Mouse (Mus musculus) MEL (cell line): ENCODE measurements around the gene Slc18a3.

ENCODE experiments used
- CHD1 ChIP-seq: IDR thresholded peaks from 2 replicates; pipeline ENCODE4 v1.6.1; 2012; ENCODE audit warnings: low read depth, mild to moderate bottlenecking, inconsistent platforms, low read length, improper control_type of control experiment
- CTCF ChIP-seq, 3 experiments: IDR thresholded peaks in 2 of 3; conservative IDR thresholded peaks in 1 of 3; 2 replicates each; pipeline ENCODE4 v1.5.1; 2011 to 2012; ENCODE audit warnings: low read length in 3 of 3, low read depth in 2 of 3, mild to moderate bottlenecking in 2 of 3, improper control_type of control experiment in 1 of 3, inconsistent platforms in 1 of 3, mixed read lengths in 1 of 3, moderate library complexity in 1 of 3; ENCODE audit not compliant: control insufficient read depth in 1 of 3, insufficient read depth in 1 of 3, poor library complexity in 1 of 3, severe bottlenecking in 1 of 3
- HCFC1 ChIP-seq: IDR thresholded peaks from 2 replicates; pipeline ENCODE4 v1.6.1; 2012; ENCODE audit warnings: low read depth, mild to moderate bottlenecking, inconsistent platforms, low read length, improper control_type of control experiment, moderate library complexity
- JUND ChIP-seq: IDR thresholded peaks from 2 replicates; pipeline ENCODE4 v1.6.1; 2011; ENCODE audit warnings: low read depth, mild to moderate bottlenecking, improper control_type of control experiment, low read length
- MAFK ChIP-seq: IDR thresholded peaks from 2 replicates; pipeline ENCODE4 v1.6.1; 2011; ENCODE audit warnings: low read depth, mild to moderate bottlenecking, low read length, improper control_type of control experiment, borderline replicate concordance
- MAX ChIP-seq: IDR thresholded peaks from 2 replicates; pipeline ENCODE4 v1.6.1; 2011; ENCODE audit warnings: low read length, improper control_type of control experiment
- MYC ChIP-seq: IDR thresholded peaks from 2 replicates; pipeline ENCODE4 v1.6.1; 2011; ENCODE audit warnings: low read depth, mild to moderate bottlenecking, low read length, improper control_type of control experiment, moderate library complexity
- NELFE ChIP-seq: IDR thresholded peaks from 2 replicates; pipeline ENCODE4 v1.6.1; 2011; ENCODE audit warnings: low read depth, low read length, improper control_type of control experiment
- POLR2A ChIP-seq, 2 experiments: IDR thresholded peaks; 2 replicates each; pipeline ENCODE4 v1.6.1; 2011 to 2012; ENCODE audit warnings: low read length in 2 of 2, mild to moderate bottlenecking in 2 of 2, control low read depth in 1 of 2, improper control_type of control experiment in 1 of 2, low read depth in 1 of 2, moderate library complexity in 1 of 2; ENCODE audit not compliant: control insufficient read depth in 1 of 2, insufficient read depth in 1 of 2, poor library complexity in 1 of 2
- RAD21 ChIP-seq: IDR thresholded peaks from 2 replicates; pipeline ENCODE4 v1.6.1; 2011; ENCODE audit warnings: mild to moderate bottlenecking, low read depth, low read length, improper control_type of control experiment
- TCF12 ChIP-seq: IDR thresholded peaks from 2 replicates; pipeline ENCODE4 v1.6.1; 2014; ENCODE audit warnings: low read depth, mild to moderate bottlenecking, inconsistent platforms, low read length, improper control_type of control experiment, moderate library complexity
- USF1 ChIP-seq: IDR thresholded peaks from 2 replicates; pipeline ENCODE4 v1.6.1; 2014; ENCODE audit warnings: low read depth, mild to moderate bottlenecking, inconsistent platforms, low read length, improper control_type of control experiment, moderate library complexity

DNA sequence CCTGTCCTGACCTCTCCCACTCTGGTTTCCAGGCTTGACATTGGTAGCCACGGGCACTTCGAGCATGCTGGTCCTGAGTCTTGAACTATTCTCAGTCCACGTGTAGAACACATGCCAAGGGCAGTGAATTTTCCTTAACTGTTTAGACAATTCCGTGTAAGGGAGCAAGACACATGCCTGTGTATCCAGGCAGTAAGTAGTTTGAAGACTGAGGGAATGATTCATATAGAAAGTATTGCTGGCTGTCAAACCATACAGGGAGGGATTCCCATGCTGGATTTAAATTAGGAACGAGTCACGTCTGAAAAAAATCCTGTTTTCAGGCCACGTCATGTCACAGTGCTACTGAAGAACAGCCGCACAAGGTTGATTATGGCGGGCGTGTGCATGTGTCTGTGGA is 41.7 kb upstream of the Slc18a3 start:
- TF ChIP-seq NELFE (no peak), MAFK (no peak), CTCF (IDR thresholded peaks at IDR 0.05 in 2 of 3, conservative IDR thresholded peaks at IDR 0.05 in 1 of 3; ENCODE audit: control insufficient read depth in 1 of 3, insufficient read depth in 1 of 3, low read depth in 2 of 3, low read length in 3 of 3, poor library complexity in 1 of 3, severe bottlenecking in 1 of 3) (no peak), JUND (no peak), TCF12 (no peak), RAD21 (no peak), MAX (no peak), POLR2A (IDR thresholded peaks at IDR 0.05; ENCODE audit: control insufficient read depth in 1 of 2, insufficient read depth in 1 of 2, low read depth in 1 of 2, low read length in 2 of 2, poor library complexity in 1 of 2) (no peak), MYC (no peak), CHD1 (no peak), USF1 (no peak), HCFC1 (no peak)
